ENCODE assay signal across 9 mouse cellular contexts in the genomic region with DNA sequence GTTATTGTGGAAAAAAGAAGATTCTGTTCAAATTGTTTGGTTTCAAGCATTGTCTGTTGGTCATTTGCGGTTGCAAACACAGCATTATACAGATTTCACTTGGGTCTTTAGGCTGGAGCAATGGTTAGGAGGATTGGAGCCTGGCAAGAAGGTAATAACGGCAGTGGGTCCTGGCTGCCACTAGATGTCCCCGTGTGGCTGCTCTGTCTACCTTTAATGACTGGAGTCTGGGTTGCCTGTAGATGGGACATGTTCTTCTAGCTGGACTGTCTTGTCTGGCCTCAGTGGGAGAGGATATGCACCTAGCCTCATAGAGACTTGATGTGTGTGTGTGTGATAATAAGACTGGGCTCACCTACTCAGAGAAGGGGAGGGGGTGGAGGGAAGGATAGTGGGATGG.
DNase-seq lines count a peak whose midpoint lies in the region; ATAC-seq and TF ChIP-seq lines count a peak whose summit lies in the region.
"Had no signal": no experiment of that assay in that cellular context is flagged by ENCODE, and none has a peak within 500 bp of the region (broad histone marks: within the 10 kb centered on the region; RNA-seq: fewer than 3 reads in every experiment).

No protein-coding gene starts in this region.

- H3K9ac ChIP-seq in liver, postnatal 0 days (replicated peaks), result no peak overlapping the region
- H3K9ac ChIP-seq in liver, embryonic 11.5 days (ENCODE audit: low read depth, low read length), result no peak overlapping the region
- no peak overlapping the region for H3K9ac ChIP-seq in lung, postnatal 0 days (replicated peaks; ENCODE audit: low read depth)
- H3K9ac ChIP-seq: liver, embryonic 13.5 days had no signal

- WGBS in liver, postnatal 0 days (ENCODE audit: insufficient replicate concordance), result 38% methylated on average over 3 of the region's 3 CpGs
- 40% methylated on average over 3 of the region's 3 CpGs for WGBS in liver, embryonic 11.5 days
- WGBS in lung, postnatal 0 days, result 45% methylated on average over 3 of the region's 3 CpGs

- H3K9me3 ChIP-seq in liver, postnatal 0 days (ENCODE audit: low read length), result no peaks in the 10 kb centered on the region
- H3K9me3 ChIP-seq in liver, embryonic 11.5 days (ENCODE audit: control insufficient read depth, low read length), result no peaks in the 10 kb centered on the region
- H3K9me3 ChIP-seq in lung, postnatal 0 days (ENCODE audit: low read length), result no peaks in the 10 kb centered on the region
- H3K9me3 ChIP-seq: liver, embryonic 13.5 days had no signal

- H3K4me1 ChIP-seq in liver, postnatal 0 days (ENCODE audit: insufficient read depth), result no peaks in the 10 kb centered on the region
- H3K4me1 ChIP-seq in liver, embryonic 11.5 days (replicated peaks; ENCODE audit: control insufficient read depth, insufficient read depth, low read length), result no peaks in the 10 kb centered on the region
- H3K4me1 ChIP-seq in lung, postnatal 0 days (ENCODE audit: insufficient read depth, low read depth, low read length), result no peaks in the 10 kb centered on the region
- H3K4me1 ChIP-seq: liver, embryonic 13.5 days had no signal

- no peaks in the 10 kb centered on the region for H3K27me3 ChIP-seq in liver, postnatal 0 days (ENCODE audit: insufficient read depth, low read length)
- no peaks in the 10 kb centered on the region for H3K27me3 ChIP-seq in liver, embryonic 11.5 days (replicated peaks; ENCODE audit: control insufficient read depth, insufficient read depth, low read length)
- H3K27me3 ChIP-seq in lung, postnatal 0 days (replicated peaks; ENCODE audit: insufficient read depth, low read length), result no peaks in the 10 kb centered on the region
- H3K27me3 ChIP-seq: liver, embryonic 13.5 days had no signal

- no peak overlapping the region for H3K4me2 ChIP-seq in liver, postnatal 0 days (ENCODE audit: low read depth, low read length)
- no peak overlapping the region for H3K4me2 ChIP-seq in liver, embryonic 11.5 days
- no peak overlapping the region for H3K4me2 ChIP-seq in lung, postnatal 0 days (replicated peaks; ENCODE audit: low read depth, low read length)
- H3K4me2 ChIP-seq: liver, embryonic 13.5 days had no signal

- no peaks in the 10 kb centered on the region for H3K36me3 ChIP-seq in liver, postnatal 0 days (replicated peaks; ENCODE audit: insufficient read depth, low read length)
- H3K36me3 ChIP-seq in liver, embryonic 11.5 days (ENCODE audit: control insufficient read depth, insufficient read depth, low read length), result no peaks in the 10 kb centered on the region
- no peaks in the 10 kb centered on the region for H3K36me3 ChIP-seq in lung, postnatal 0 days (ENCODE audit: insufficient read depth, low read length)
- H3K36me3 ChIP-seq: liver, embryonic 13.5 days had no signal

- peak; percentile 21 for DNase-seq in adrenal gland, postnatal 14 days
- DNase-seq in adrenal gland, postnatal 4 days (ENCODE audit: low spot score in 2 of 2), result no peak
- DNase-seq in liver, postnatal 0 days, result no peak
- DNase-seq in liver, embryonic 11.5 days (ENCODE audit: low spot score), result no peak
- peak; percentile 24 for DNase-seq in cerebellum, adult 8-10 months
- DNase-seq in lung, postnatal 0 days (ENCODE audit: low spot score), result peak; percentile 35
- DNase-seq in gastrocnemius, postnatal 36 days, result no peak
- DNase-seq in right cerebral cortex, postnatal 14 days, result no peak
- DNase-seq: liver, embryonic 13.5 days had no signal

- no peak for ATAC-seq in liver, postnatal 0 days
- no peak for ATAC-seq in liver, embryonic 11.5 days (replicated peaks; ENCODE audit: low FRiP score)
- no peak; the same call in 1 of the 2 replicates for ATAC-seq in lung, postnatal 0 days

- intact Hi-C loops in gastrocnemius, postnatal 36 days (cut with DNase I), result loop anchor here (2.0 kb wide), 1 partner anchor 15 kb away; no protein-coding TSS in a partner anchor

- peak; percentile 55 for TF ChIP-seq CTCF in liver, postnatal 0 days (IDR thresholded peaks at IDR 0.05; ENCODE audit: low read depth)
- TF ChIP-seq CTCF in lung, postnatal 0 days (IDR thresholded peaks at IDR 0.05), result peak; percentile 67

- no peak overlapping the region for H3K4me3 ChIP-seq in liver, postnatal 0 days (ENCODE audit: low read depth, low read length)
- H3K4me3 ChIP-seq in liver, embryonic 11.5 days (ENCODE audit: low read depth, low read length), result no peak overlapping the region
- H3K4me3 ChIP-seq in lung, postnatal 0 days (ENCODE audit: low read depth, low read length), result no peak overlapping the region
- H3K4me3 ChIP-seq: liver, embryonic 13.5 days had no signal

- no peak for TF ChIP-seq EP300 in liver, postnatal 0 days (IDR thresholded peaks at IDR 0.05; ENCODE audit: low read depth)
- no peak for TF ChIP-seq EP300 in lung, postnatal 0 days (IDR thresholded peaks at IDR 0.05)

- no peak overlapping the region for H3K27ac ChIP-seq in liver, postnatal 0 days (ENCODE audit: low read depth)
- no peak overlapping the region for H3K27ac ChIP-seq in liver, embryonic 11.5 days (ENCODE audit: low read depth, low read length)
- H3K27ac ChIP-seq in lung, postnatal 0 days (ENCODE audit: low read length), result no peak overlapping the region
- H3K27ac ChIP-seq: liver, embryonic 13.5 days had no signal

Comparison
In these comparisons a context has a peak if more than half of its experiments do, and no peak if none do; other contexts are left out.
1. DNase-seq: peak in adrenal gland, postnatal 14 days (single experiment), cerebellum, adult 8-10 months (single experiment) and lung, postnatal 0 days (single experiment); none in adrenal gland, postnatal 4 days (0 of 2), liver, postnatal 0 days (single experiment), liver, embryonic 11.5 days (single experiment), gastrocnemius, postnatal 36 days (0 of 2) and right cerebral cortex, postnatal 14 days (single experiment).